Mouse (Mus musculus): ENCODE data around the gene Zbed3. TPM values are rescaled to one million over a fixed set of nuclear protein-coding genes. Genes with fewer than 3 reads are reported as not detected.

Gene Zbed3
- total RNA-seq (2014; rRNA removed) = 20.5 and 24.1 TPM in 2 replicates
- 34.3 and 38.2 TPM in 2 replicates for polyA plus RNA-seq (2015; fragmentation: Nextera tagmentation; extraction: Ambion mirVana)

DNA sequence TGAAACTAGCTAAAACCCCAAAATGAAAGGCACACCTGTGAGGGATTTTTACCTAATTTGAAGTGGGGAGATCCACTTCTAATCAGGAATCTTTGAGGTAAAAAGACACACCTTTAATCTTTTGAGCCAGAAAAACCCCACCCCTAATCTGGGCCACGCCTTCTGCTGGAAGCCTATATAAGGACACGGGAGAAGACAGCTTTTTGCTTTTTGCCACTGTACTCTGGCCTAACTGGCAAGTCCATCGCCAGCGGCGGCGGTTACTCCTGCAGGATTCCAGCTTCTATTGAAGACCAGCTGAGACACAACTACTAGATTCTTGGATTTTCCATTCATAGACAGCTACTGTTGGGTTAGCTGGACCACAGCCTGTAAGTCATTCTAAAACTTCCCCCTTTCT, at the start of gene Zbed3:
Zbed3 (plus strand) TSS at position 213 of the 400 bp plus-strand sequence.
- DNase-seq (ENCODE audit: low spot score) (no peak), ATAC-seq (no peak)
- Histone ChIP-seq H3K27ac (peak within 1 kb of the TSS; percentile 99), H3K36me3 (ENCODE audit: insufficient read depth, low read length) (no peaks in the 10 kb centered on the region), H3K4me2 (ENCODE audit: low read depth, low read length) (peak within 1 kb of the TSS; percentile 95), H3K27me3 (ENCODE audit: insufficient read depth, low read length) (no peaks in the 10 kb centered on the region), H3K4me1 (ENCODE audit: insufficient read depth, low read length) (peaks cover 12% of the 10 kb centered on the region; the same call in 1 of the 2 replicates), H3K9me3 (ENCODE audit: low read length) (no peaks in the 10 kb centered on the region), H3K4me3 (ENCODE audit: low read length) (peak within 1 kb of the TSS; percentile 98), H3K9ac (replicated peaks; ENCODE audit: low read length) (peak within 1 kb of the TSS; percentile 100)
- TF ChIP-seq CTCF (IDR thresholded peaks at IDR 0.05; ENCODE audit: low read depth) = no peak
- WGBS = 91% methylated on average over 6 of the region's 6 CpGs

GRCm38 (mm10) chr13:95278426-95279025, 44.9 kb upstream of the Zbed3 start:
- no peak overlapping the region for H3K4me3 ChIP-seq (ENCODE audit: low read length)
- ATAC-seq (no peak), DNase-seq (ENCODE audit: low spot score) (no peak)
- no peak overlapping the region for H3K9ac ChIP-seq (replicated peaks; ENCODE audit: low read length)
- no peaks in the 10 kb centered on the region for H3K4me1 ChIP-seq (ENCODE audit: insufficient read depth, low read length)
- H3K27ac ChIP-seq = no peak overlapping the region
- TF ChIP-seq CTCF (IDR thresholded peaks at IDR 0.05; ENCODE audit: low read depth) = no peak
- 80% methylated on average over 4 of the region's 4 CpGs for WGBS
- H3K36me3 ChIP-seq (ENCODE audit: insufficient read depth, low read length) = no peaks in the 10 kb centered on the region
- H3K4me2 ChIP-seq (ENCODE audit: low read depth, low read length) = no peak overlapping the region
- H3K9me3 ChIP-seq (ENCODE audit: low read length) = no peaks in the 10 kb centered on the region
- H3K27me3 ChIP-seq (ENCODE audit: insufficient read depth, low read length) = no peaks in the 10 kb centered on the region

GRCm38 (mm10) chr13:95281740-95282673, 41.4 kb upstream of the Zbed3 start:
- Histone ChIP-seq H3K9me3 (ENCODE audit: low read length) (no peaks in the 10 kb centered on the region), H3K27me3 (ENCODE audit: insufficient read depth, low read length) (no peaks in the 10 kb centered on the region), H3K4me1 (ENCODE audit: insufficient read depth, low read length) (no peaks in the 10 kb centered on the region), H3K9ac (replicated peaks; ENCODE audit: low read length) (no peak overlapping the region), H3K4me2 (ENCODE audit: low read depth, low read length) (no peak overlapping the region), H3K27ac (no peak overlapping the region), H3K4me3 (ENCODE audit: low read length) (no peak overlapping the region), H3K36me3 (ENCODE audit: insufficient read depth, low read length) (no peaks in the 10 kb centered on the region)
- ATAC-seq (0 out of 2 replicates have a peak, but pooled peaks have one; percentile 40), DNase-seq (ENCODE audit: low spot score) (peak; percentile 21)
- WGBS = 39% methylated on average over 6 of the region's 7 CpGs
- TF ChIP-seq CTCF (IDR thresholded peaks at IDR 0.05; ENCODE audit: low read depth) = no peak

DNA sequence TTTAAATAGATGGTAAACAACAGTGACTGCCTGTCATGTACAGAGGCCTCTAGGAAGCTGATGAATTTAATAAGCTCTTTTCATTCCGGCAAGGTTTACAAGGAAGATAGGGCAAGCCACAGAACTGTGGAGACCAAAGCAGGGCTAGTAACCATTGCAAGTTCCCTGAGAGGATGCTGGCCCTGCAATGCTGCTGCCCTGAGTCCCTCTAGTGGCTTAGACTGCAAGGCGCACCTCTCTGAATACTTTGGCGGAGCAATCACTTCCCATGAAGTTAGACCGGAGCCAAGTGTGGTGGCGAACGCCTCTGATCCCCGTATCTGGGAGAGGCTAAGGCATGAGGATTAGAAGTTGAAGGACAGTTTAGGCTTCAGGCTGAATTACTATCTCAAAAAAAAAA, 36.4 kb upstream of the Zbed3 start:
- DNase-seq (ENCODE audit: low spot score) (peak; percentile 92), ATAC-seq (peak; percentile 87)
- H3K27ac ChIP-seq = no peak overlapping the region
- no peak overlapping the region for H3K9ac ChIP-seq (replicated peaks; ENCODE audit: low read length)
- H3K27me3 ChIP-seq (ENCODE audit: insufficient read depth, low read length) = no peaks in the 10 kb centered on the region
- no peak overlapping the region for H3K4me2 ChIP-seq (ENCODE audit: low read depth, low read length)
- H3K4me3 ChIP-seq (ENCODE audit: low read length) = no peak overlapping the region
- 4% methylated on average over 7 of the region's 7 CpGs for WGBS
- H3K9me3 ChIP-seq (ENCODE audit: low read length) = no peaks in the 10 kb centered on the region
- no peaks in the 10 kb centered on the region for H3K36me3 ChIP-seq (ENCODE audit: insufficient read depth, low read length)
- peak; percentile 97 for TF ChIP-seq CTCF (IDR thresholded peaks at IDR 0.05; ENCODE audit: low read depth)
- no peaks in the 10 kb centered on the region for H3K4me1 ChIP-seq (ENCODE audit: insufficient read depth, low read length)

DNA sequence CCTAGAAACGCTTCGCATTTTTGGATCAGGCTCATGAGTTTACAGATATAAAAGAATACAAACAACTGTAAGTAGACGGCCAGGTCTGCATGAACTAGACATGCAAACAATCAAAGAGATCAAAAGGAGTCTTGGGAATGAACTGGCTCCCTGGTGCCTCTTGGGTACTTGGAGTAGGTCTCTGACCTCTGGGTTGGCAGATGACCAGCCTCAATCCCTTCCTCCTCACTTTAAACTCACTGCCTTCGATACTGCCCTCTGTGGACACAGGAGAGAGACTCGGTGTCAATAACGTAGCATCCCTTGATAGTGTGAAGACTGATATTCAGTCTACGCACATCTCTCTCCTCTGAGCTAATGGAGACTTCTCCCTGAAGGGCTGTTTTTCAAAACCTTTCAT, 35.4 kb upstream of the Zbed3 start:
- no peak for TF ChIP-seq CTCF (IDR thresholded peaks at IDR 0.05; ENCODE audit: low read depth)
- ATAC-seq (no peak), DNase-seq (ENCODE audit: low spot score) (no peak)
- no peak overlapping the region for H3K9ac ChIP-seq (replicated peaks; ENCODE audit: low read length)
- H3K27ac ChIP-seq = no peak overlapping the region
- no peaks in the 10 kb centered on the region for H3K27me3 ChIP-seq (ENCODE audit: insufficient read depth, low read length)
- H3K4me3 ChIP-seq (ENCODE audit: low read length) = no peak overlapping the region
- H3K4me2 ChIP-seq (ENCODE audit: low read depth, low read length) = no peak overlapping the region
- no peaks in the 10 kb centered on the region for H3K4me1 ChIP-seq (ENCODE audit: insufficient read depth, low read length)
- H3K9me3 ChIP-seq (ENCODE audit: low read length) = no peaks in the 10 kb centered on the region
- WGBS = 66% methylated on average over 7 of the region's 7 CpGs
- no peaks in the 10 kb centered on the region for H3K36me3 ChIP-seq (ENCODE audit: insufficient read depth, low read length)

- ATAC-seq = no peak
- no peaks in the 10 kb centered on the region for H3K27me3 ChIP-seq (ENCODE audit: insufficient read depth, low read length)
Measured at GRCm38 (mm10) chr13:95291983-95292382, 31.4 kb upstream of the Zbed3 start.

More at GRCm38 (mm10) chr13:95291983-95292382, 31.4 kb upstream of the Zbed3 start:
- DNase-seq (ENCODE audit: low spot score) = no peak
- Histone ChIP-seq H3K4me1 (ENCODE audit: insufficient read depth, low read length) (no peaks in the 10 kb centered on the region), H3K9ac (replicated peaks; ENCODE audit: low read length) (no peak overlapping the region), H3K4me3 (ENCODE audit: low read length) (no peak overlapping the region), H3K9me3 (ENCODE audit: low read length) (no peaks in the 10 kb centered on the region), H3K36me3 (ENCODE audit: insufficient read depth, low read length) (no peaks in the 10 kb centered on the region), H3K27ac (no peak overlapping the region), H3K4me2 (ENCODE audit: low read depth, low read length) (no peak overlapping the region)
- WGBS = 27% methylated on average over 4 of the region's 4 CpGs
- no peak for TF ChIP-seq CTCF (IDR thresholded peaks at IDR 0.05; ENCODE audit: low read depth)
